Mouse (Mus musculus): ENCODE measurements at regions not wholly inside any gene's neighbourhood (a gene's known extent, or its start where the extent isn't known, plus 50 kb on each side); places are given as distances from the start of the nearest gene placed in this dataset.

DNA sequence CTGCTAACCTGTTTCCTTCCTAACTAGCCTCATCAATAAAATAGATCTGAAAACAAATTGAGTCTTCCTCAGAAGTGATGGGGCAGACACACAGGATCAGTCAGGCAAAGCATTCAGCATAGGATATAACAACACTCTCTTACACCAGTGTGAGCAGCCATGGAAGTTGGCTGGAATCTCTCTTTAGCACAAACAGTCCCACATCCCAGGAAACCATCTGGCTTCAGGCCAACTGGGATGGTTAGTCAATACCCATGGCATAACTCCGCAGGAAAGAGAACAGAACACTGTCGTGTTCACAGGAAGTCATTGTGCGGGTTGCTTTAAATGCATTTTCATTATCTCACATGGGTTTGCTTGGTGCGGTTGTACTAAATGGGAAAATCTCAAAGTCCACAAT, 256.2 kb upstream of the Rag2 start:
- no peak for DNase-seq (ENCODE audit: low spot score)

DNA sequence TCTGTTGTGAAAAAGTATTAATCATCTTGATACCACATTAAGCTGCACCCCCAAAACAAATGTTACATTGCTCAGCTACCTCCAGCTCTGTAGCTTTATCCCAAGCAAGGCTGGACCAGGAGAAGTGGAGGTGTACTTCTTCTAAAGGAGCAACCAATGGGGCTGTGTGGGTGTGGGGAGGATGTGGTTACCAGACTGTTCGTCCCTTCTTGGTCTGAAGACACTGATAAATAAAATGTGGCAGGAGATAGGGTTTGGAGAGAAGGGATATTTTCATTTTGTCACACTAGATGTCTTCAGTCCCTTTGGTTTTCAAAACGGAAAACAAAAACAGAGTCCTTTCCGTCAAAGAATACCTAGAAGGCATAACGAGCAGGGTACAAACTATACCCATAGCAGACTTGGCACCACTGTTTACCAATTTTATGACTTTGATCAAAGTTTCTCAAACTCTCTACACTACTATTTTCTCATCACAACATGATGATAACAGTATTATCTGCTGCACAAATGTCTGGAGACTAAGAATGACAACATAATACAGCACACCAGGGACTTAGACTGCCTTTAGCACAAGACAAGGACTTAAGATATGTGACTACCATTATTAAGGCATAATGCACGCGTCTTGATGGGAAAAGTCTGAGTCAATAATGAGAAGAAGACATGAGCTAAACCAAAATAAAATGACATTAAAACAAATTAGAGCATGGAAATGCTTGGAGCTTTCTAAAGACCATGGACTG, 253.4 kb upstream of the Rag2 start:
- DNase-seq (ENCODE audit: low spot score): no peak

DNA sequence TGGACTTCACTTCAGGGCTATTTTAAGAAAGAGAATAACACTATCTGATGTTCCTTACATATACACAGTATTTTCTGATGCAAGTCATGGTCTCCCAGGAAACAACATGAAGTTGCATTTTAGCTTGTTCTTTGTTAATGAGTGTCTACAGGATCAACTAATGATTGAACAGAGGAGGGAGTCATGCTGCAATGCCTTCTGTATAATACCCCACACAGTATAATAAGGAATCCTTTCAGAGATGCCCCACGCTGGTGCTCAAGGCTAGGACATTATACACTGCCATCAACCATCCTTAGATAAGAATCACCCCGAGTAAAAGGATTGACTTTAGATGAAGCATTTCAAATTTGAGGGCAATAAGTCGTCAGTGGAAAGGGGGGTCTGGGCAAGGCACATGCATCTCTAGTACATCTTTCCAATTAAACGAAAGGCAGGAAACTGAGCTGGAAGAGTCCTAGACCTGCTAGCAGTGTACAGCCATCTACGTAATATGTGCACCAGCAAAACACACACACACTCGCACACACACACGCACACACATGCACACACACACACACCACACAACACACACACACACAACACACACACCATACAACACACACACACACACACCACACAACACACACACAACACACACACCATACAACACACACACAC, 252.6 kb upstream of the Rag2 start:
- no peak for DNase-seq (ENCODE audit: low spot score)

DNA sequence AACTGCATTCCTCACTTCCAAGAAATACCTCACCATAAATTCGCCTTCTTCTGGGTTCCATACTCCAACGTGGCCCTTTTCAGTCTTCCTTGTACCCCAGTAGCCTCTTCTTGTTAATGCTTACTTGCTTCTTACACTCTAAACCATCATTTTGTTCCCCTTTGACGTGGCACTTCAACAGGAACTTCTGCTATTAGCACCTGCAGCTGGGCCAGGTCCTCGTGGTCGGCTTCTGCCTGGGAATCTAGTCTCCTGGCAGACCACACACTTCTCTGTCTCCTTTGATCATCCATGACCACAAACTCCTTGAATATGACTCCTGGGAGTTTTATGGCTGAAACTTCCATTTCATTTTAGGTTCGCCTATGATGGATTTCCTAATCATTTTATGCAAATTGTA, 243.9 kb upstream of the Rag2 start:
- DNase-seq (ENCODE audit: low spot score): no peak

DNA sequence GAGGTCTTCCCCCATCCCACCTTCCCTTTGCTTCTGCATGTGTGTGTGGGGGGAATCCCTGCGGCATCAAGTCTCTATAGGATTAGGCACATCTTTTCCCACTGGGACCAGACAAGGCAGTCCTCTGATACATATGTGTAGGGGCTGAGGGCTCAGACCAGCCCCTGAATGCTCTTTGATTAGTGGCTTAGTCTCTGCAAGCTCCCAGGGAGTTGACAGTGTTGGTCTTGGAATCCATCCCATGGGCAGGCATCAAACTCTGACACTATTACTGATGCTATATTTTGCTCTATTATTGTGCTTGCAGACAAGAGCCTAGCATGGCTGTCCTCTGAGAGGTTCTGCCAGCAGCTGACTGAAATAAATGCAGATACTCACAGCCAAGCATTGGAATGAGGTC, 209.5 kb upstream of the Rag2 start:
- DNase-seq (ENCODE audit: low spot score): no peak

DNA sequence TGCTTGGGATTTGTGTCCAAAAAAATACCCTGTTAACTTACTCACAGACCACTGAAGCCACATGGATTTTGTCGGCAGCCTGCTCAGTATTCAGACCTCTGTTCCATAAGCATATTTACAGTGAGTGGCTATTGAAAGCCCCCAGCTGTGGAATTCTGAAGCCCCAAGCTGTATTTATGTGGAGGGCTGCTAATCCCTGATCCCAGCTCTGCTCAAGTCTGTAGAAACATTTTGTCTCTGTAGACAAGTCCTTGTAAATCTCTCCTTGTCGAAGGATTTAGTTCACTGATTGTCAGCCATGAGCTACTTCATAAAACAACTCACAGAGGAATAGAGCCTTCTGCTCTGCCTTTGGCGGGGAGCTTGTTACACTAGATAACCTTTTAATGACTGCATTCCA, 207.8 kb upstream of the Rag2 start:
- DNase-seq (ENCODE audit: low spot score): no peak

DNA sequence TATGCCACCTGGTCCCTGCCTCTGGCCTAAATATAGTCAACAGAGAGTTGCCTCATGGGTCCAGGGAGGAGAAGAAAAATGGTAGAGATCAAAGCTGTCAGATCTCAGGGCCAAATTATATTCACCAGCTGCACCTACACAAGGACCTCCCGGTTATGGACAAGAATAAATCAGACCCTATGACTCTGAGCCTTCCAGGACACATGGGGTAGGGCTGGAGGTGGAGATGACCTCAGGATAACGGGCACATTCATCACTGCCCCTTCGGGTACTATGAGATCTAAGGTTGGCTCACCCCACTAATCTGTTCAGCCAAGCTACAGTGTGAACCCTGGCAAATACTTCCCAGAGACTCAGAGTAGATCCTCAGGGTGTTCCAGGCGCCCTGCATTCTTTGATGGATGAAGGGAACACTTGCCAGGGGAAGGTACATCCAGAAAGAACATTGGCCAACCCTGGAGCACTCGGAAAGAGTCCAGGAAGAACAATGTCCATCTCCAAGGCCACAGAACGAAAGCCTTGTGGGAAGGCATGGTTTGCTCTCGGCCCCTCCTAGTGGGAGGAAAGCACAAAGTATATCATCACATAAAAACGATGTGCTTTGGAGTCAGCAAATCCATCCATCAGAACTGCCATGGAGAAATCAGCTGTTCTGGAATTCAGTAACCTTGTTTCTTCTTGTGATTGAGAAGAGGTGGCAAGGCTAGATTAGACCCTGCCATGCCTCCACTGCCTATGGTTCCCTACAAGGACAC, 191.2 kb upstream of the Rag2 start:
- no peak for DNase-seq (ENCODE audit: low spot score)

DNA sequence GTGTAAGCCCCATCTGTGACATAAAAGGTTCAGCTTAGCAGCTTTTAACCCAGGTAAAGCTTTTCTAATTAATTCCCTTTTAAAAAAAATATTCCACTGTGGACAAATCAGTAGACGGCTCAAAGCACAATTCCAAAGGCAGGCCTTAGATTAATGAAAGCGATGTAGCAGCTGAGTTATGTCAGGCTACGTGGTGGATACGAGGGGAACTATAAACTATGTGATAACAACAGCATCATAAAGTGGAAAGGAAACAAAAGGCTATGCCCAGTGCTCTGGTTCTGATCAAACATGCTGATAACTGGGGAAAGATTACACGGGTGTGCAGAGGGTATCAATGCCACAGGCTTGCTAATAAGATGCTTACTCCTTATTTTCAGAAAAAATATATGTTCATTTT, 184.3 kb upstream of the Rag2 start:
- DNase-seq (ENCODE audit: low spot score): no peak

DNA sequence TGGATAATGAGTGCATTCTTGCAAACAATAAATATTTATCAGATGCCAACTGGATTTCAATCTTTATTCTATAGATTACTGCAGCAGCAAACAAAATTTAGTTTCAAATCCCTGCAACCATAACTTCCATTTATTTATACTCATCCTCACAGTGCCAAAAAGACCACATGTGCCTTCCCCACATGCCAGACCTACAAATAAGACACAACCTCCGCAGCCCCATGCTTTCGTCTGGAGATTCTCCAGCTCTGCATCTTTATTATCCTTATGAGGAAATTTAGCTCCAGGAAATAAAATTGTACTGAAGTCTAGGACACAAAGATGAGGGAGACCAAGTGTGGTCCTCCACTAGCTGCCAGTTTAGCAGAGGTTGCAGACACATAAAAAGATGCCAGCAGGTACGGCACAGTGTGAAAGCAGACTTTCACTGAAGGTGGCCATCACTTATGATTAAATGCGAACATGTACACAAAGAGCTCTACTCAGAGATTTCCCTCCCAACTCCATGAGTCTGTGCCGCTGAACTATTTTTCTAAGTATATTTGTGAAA, 183.4 kb upstream of the Rag2 start:
- no peak for DNase-seq (ENCODE audit: low spot score)

DNA sequence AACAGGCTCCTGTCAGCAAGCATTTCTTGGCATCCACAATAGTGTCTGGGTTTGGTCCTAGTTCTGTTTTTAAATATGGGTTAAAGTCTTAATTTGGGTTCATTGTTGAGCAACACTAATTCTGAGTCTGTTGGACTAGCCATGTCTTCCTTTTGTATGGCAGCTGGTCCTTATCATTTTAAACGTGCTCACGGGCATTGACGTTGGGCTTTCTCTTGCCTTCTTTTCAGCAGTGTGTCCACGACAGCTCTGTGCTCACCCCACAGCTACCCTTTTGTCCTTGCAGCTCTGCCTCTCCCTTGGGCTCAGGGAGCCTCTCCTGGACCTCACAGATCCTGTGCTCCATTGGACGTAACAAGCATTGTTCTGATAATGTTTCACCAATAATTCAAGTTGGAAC, 168.9 kb upstream of the Rag2 start:
- DNase-seq (ENCODE audit: low spot score): no peak

DNA sequence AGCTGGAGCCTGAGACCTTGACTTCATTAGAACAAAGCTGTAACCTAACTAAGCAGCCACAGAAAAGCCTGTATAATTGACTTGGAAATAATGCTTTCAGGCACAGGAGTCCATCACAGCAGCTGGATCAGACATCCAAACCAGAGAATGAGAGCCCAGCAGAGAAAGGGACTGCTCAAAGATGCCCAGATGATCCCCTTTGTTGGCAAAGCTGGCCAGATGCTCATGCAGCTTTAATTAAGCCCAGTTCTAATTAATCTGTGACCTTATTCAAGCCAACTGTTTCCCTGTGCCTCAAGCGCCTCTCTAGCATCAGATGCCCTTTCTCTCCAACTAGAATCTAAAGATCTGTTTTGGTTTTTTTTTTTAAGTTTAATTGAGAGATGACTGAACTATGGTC, 165.6 kb upstream of the Rag2 start:
- DNase-seq (ENCODE audit: low spot score): no peak

DNA sequence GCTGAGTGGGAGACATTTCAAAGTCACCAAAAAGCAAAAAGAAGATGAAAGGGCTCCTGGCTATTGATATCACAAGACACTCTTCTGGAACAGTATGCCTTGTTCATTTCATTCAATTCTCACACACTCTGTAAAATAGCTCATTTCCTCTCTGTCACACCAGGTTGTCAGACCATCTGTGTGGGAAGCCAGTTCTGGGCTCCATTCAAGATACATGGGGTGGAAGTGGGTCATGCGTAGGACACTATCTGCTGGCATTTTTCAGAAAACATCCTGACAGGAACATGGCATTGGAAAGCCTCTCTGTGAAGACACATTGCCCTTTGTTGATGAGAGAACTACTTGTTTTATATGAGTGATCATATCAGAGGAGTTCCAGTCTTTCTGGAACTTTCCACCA, 162.1 kb upstream of the Rag2 start:
- no peak for DNase-seq (ENCODE audit: low spot score)

DNA sequence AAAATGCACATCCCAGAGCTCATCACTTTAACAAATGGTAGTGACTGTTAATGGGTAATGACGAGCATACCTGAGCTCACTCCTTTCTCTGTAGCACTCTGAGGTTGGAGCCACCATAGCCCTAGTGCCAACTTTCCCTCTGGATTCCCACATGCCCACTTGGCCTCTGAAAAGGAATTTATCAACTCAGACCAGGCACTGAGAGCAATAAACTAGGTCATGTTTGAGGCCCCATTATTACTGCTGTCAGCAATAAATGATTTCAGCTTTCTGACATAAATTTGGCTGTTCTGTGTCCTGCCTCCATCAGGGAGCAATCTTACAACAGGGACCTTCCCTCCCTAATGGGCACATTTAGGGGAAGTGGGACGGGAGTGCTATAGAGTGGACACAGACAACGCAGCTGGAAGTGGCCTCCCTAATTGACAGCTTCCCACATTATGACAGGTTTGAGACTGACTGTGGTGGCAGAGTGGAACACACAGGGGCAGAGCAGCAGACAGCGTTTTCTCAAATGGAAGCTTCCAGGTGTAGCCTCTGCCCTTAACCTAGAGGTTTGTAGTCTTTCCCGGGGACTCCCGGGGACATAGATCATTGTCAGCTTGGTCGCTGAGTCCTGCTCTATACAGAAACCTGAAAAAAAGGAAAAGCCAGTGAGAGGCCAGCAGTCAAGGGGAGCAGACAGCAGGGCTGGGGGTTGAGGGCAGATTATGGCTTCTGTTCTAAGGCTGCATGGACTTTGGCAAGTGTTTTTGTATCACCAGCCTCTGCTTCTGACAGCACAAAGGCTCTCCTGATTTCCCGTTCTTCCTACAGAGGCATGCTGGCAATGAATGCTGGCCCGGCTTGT, 160.0 kb upstream of the Rag2 start:
- no peak for DNase-seq (ENCODE audit: low spot score)

DNA sequence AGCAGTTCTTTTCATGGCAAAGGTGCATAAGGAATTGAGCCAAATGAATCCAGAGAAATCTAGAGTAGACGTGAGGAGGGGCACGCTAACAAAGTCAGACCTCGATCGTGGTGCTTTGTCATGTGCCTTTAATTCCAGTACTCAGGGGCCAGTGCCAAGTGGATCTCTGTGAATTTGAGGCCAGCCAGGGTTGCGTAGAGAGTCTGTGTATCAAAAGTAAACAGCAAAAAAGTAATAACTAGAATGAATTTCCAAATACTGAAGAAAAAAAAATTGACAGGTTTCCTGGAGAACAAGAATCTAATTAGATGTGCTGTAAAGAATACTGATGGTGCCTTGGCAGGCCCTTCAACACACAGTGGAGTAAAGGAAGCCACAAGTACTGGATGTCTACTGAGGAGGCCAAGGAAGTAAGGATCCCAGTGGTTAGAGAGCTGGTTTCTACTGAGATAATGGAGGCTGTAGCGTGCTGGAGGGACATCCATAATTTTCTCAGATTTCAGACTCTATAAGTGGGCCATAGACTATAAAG, 153.9 kb upstream of the Rag2 start:
- DNase-seq (ENCODE audit: low spot score): no peak

DNA sequence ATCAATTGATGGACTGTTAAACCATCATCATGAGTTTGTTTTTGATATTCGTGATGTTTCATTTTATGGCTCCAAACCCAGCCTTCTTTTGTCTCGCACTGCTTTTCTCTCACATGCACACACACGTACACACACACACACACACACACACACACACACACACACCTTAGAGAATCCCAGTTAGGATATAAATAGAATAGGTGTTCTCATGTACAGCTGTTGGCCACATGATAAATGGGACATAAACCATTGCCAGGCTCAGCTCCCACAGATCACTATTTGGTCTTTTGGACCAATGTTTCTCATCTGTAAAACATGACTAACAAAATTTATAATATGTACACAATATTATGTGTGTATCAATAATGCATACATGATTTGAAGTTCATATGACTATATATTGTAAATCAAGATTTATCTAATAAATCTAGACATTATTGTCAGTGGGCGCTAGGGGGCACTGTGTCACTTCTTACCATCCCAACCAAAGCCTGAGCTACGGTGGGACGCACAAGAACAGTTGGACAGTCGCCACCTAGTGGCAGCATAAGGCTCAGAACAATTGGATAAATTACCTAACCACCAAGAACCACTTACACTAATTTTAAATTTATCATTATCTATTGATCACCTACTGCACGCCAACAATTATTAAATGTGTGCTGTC, 151.9 kb upstream of the Rag2 start:
- DNase-seq (ENCODE audit: low spot score): peak; percentile 75

DNA sequence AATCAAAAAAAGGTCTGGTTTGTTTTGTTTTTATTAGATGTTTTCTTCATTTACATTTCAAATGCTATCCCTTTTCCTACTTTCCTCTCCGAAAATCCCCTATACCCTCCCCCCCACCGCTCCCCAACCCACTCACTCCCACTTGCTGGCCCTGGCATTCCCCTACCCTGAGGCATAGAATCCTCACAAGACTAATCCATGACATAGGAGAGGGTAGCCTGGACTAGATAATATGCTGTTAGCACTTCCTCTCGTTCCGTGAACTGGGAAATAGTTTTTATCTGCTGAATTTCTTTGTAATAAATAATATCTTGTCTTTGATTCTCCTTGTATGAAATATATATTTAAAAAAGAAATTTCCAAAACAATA, 151.4 kb upstream of the Rag2 start:
- DNase-seq (ENCODE audit: low spot score): no peak

DNA sequence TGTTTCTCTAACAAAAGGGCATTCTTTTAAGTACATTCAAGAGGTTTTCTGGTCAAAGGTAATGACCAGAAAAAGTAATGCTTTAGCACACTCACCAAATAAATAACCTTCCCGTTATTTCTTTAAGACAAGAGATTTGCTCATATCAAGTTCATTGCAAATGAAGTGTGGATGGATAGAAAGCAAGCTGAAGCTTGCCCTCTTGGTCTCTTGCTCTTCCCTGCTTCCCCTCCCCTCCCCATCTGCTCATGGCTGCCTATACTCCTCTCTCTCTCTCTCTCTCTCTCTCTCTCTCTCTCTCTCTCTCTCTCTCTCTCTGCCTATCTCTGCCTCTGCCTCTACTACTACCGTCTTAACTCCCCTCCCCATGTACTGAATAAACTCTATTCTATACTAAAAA, 147.7 kb upstream of the Rag2 start:
- DNase-seq (ENCODE audit: low spot score): no peak

DNA sequence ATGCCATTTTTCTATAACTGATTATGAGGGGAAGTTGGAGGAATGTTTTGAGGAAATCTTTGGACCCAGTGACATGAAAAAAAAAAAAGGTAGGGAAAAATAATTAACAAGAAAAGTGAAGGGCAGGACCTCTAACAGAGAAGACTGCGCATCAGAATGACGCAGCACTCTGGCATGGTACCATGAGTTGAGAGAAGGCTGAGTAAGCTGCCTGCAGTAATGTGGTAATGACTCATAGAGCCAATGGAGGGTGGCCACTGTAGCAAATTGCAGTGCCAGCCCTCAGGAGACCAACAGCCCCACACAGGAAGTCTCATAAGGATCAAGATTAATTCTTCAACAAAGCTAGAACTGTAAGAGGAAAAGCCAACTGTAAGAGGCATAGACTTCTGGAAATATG, 134.3 kb upstream of the Rag2 start:
- DNase-seq (ENCODE audit: low spot score): no peak

DNA sequence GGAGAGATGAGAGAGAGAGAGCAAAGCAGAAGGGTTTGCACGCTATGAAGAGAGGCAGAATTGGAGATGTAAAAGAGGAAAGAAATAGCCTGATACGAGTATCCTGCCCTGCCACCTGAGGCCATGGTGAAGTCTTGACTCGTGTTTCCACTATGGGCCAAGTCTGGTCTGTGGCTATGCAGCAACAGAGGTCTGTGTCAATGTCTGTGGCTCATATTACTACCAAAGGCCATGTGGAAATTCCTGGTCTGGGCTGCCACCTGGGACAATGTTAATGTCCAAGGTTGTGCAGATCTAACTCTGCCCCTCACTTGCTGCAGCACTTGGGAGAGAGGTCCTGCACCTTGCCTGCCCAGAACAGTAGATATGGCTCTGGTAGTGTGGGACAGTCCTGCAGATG, 132.8 kb upstream of the Rag2 start:
- no peak for DNase-seq (ENCODE audit: low spot score)

DNA sequence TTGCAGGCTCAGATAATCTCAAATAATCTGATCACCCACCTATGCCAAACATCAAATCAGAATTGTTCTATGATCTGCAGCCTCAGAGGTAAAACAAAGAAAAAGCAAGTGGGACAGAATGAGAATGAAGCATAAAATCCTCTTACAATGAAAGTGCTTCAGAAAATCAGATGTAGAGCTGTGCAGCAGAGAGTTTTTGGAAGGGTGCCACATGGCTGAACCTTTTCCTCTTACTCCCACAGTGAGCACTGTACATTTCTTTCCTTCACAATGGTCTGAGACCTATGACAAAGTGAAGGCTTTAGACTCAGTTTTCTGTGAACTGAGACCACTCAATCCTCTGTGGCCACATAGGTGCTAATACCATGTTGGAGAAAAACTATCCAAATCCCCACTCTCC, 116.4 kb upstream of the Rag2 start:
- DNase-seq (ENCODE audit: low spot score): no peak

All from left cerebral cortex, adult 11 months (tissue).